Mouse (Mus musculus) ES-Bruce4 (cell line): Measurements from ENCODE around the gene Gm47841.

ENCODE experiments used
- CTCF ChIP-seq: IDR thresholded peaks from one replicate; pipeline ENCODE4 v1.8.1; 2011; ENCODE audit warnings: low read depth, low read length
- EP300 ChIP-seq: IDR thresholded peaks from 2 replicates; pipeline ENCODE4 v1.6.1; 2011; ENCODE audit warnings: low read depth, low read length; ENCODE audit not compliant: insufficient read depth

DNA sequence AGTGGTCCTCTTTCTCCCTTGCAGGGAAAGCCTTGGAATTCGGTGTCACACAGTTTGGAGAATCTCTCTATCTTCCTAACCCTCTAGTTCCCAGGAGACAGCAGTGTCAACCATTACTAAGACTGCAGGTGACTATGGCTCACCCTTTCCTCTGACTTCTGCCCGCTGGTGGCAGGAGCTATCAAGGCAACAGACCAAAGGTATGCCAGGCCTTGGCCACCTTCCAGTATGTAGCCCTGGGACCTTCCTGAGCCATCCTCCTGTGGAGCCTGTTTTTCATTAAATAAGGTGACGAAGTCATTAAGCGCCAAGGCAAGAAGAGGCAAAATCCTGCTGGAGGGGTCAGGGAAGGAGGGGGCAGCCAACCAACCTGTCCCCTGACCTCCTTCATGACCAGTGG lies 28.0 kb upstream of the Gm47841 start:
- TF ChIP-seq EP300 = no peak
- TF ChIP-seq CTCF = no peak
